Mouse (Mus musculus): ENCODE data around the gene Alpi.

DNA sequence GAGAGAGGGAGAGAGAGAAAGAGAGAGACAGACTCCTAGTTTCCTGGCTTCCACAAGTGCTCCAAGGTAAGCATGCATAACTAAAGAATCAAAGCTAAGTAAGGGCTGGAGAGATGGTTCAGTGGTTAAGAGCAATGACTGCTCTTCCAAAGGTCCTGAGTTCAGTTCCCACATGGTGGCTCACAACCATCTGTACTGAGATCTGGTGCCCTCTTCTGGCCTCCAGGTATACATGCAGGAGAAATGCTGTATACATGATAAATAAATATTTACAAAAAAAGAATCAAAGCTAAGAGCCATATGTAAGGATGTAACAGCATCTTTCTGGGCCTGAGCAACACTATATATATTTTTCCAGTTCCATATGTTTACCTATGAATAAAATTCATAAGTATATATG lies 40.5 kb downstream of the Alpi start:
- TF ChIP-seq CTCF (IDR thresholded peaks at IDR 0.05; ENCODE audit: low read depth) (peak; percentile 40), EP300 (IDR thresholded peaks at IDR 0.05; ENCODE audit: low read depth) (no peak)
